Mouse (Mus musculus) limb, embryonic 10.5 days (tissue): ENCODE results near the gene Gm10642. TPM values are rescaled to one million over a fixed set of nuclear protein-coding genes. Genes with fewer than 3 reads are reported as not detected.
A peak's percentile ranks its signal among the peaks of the same experiment; 100 is the strongest.

ENCODE experiments used
- DNase-seq: peaks from one replicate; pipeline ENCODE4 v3.0.0-alpha.2; 2017; ENCODE audit warnings: low spot score
- H3K27ac ChIP-seq: fragments of 300-500 bp; sonication (generic); 2 replicates; pipeline ENCODE4 v1.5.1; 2016; ENCODE audit warnings: mild to moderate bottlenecking
- H3K27me3 ChIP-seq: fragments of 300-500 bp; sonication (generic); 2 replicates; pipeline ENCODE4 v1.6.1; 2016; ENCODE audit warnings: low read depth, mild to moderate bottlenecking; ENCODE audit not compliant: poor library complexity, severe bottlenecking
- H3K36me3 ChIP-seq: fragments of 300-500 bp; sonication (generic); 2 replicates; pipeline ENCODE4 v1.6.1; 2016; ENCODE audit warnings: mild to moderate bottlenecking, moderate library complexity
- H3K4me1 ChIP-seq: fragments of 300-500 bp; sonication (generic); 2 replicates; pipeline ENCODE4 v1.6.1; 2016
- H3K4me3 ChIP-seq: fragments of 300-500 bp; sonication (generic); 2 replicates; pipeline ENCODE4 v1.5.1; 2016; ENCODE audit warnings: mild to moderate bottlenecking, moderate library complexity
- H3K9me3 ChIP-seq: fragments of 300-500 bp; sonication (generic); replicated peaks from 2 replicates; pipeline ENCODE4 v1.6.1; 2016; ENCODE audit warnings: mild to moderate bottlenecking
- WGBS: fragments of 180-500 bp; shearing (Covaris S2); methylation state at CpG from one replicate; pipeline ENCODE4 v1.1.7; 2016; 5-methylcytosine and 5-hydroxymethylcytosine counted together
- polyA plus RNA-seq: library from polyadenylated mRNA; unstranded; fragments of >200 nt; fragmentation: Nextera tagmentation; extraction: Ambion mirVana; gene quantifications from 2 replicates; pipeline ENCODE4 v1.2.1, GENCODE M21; 2016

Gm10642 gene
- 0.10 and 0.11 TPM in 2 replicates for polyA plus RNA-seq

DNA sequence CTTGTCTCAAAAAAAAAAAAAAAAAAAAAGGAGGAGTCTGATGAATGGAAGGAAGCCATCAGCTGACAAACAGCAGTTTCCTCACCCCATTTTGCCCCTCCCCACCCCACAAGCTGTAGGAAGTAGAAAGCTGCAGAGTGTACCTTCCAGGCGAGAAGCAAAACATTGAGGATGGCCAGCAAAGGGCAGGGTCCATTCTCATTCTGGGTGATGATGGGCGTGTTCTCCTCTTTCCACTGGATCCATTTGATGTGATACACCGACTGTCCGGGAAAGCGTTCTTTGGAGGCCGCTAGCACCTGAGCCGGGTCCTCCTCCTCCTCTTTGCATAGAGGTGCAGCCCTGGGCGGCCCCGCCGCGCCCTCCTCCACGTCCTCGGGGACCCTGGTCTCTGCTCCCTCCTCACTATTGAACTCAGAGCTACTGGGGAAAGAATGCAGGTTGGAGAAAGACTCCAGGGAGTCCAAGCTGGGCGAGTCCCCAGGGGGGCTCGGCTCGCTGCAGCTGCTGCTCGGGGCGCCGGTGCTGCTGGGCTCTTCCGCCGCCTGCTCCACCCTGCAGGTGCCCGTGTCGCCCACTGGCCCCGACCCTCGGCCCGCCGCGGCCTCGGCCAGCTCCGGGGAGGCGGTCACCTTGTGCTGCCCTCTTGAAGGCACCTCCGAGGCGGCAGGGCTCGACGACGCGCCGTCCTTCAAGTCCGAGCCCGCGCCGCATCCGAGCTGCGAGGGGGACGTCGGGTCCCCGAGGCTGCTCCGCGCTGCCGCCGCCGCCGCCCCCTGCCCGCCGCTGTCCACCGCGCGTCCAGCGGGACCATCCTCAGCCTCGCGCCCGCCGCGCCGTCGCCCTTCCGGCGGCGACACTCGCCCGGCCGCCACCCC, at the start of gene Gm10642:
Gene Gm10642 (plus strand): TSS at position 122 of the 878 bp plus-strand sequence.
- Histone ChIP-seq H3K9me3 (no peaks in the 10 kb centered on the region), H3K27ac (peak within 1 kb of the TSS; percentile 86), H3K36me3 (no peaks in the 10 kb centered on the region), H3K4me1 (peaks cover 13% of the 10 kb centered on the region), H3K4me3 (peak within 1 kb of the TSS; percentile 74), H3K27me3 (peaks cover 14% of the 10 kb centered on the region; the same call in 1 of the 2 replicates)
- under 1% methylated on average over 72 of the region's 72 CpGs for WGBS
- DNase-seq, result peak; percentile 52

DNA sequence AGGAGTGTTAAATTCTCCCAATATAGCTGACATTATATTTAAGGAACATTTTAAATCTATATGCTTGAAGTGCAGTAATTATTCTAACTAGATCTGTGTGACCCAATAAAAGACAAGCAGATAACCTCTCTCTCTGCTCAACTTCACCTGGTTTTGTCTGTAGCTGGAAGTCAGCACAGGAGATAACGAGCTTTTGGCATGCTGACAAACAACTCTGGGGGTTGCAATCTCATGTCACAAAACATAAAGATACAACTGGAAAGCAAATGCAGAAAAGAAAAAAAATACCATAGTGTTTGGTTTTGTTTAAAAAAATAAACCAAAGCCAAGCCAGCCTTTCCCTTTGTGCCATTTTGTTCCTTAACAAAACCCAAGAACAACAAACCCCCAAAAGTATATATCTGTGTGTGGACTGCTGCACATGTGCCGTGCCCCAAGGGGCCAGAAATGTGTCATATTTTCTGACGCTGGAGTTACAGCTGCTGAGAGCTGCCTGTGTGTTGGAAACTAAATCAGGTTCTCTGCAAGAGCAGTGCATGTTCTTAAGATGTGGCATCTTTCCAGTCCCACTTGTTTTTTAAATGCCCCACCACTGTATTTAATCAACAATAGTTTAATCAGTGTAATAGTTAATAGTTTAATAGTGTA, 44.9 kb upstream of the Gm10642 start:
- no peak overlapping the region for H3K4me3 ChIP-seq
- no peaks in the 10 kb centered on the region for H3K27me3 ChIP-seq
- H3K27ac ChIP-seq, result no peak overlapping the region
- no peaks in the 10 kb centered on the region for H3K9me3 ChIP-seq
- WGBS, result 84% methylated on average over 3 of the region's 3 CpGs
- DNase-seq, result no peak
- no peaks in the 10 kb centered on the region for H3K4me1 ChIP-seq
- peaks cover 8% of the 10 kb centered on the region; the same call in 1 of the 2 replicates for H3K36me3 ChIP-seq

- no peaks in the 10 kb centered on the region for H3K9me3 ChIP-seq
- 85% methylated on average over 2 of the region's 2 CpGs for WGBS
- no peaks in the 10 kb centered on the region for H3K36me3 ChIP-seq
- no peaks in the 10 kb centered on the region for H3K27me3 ChIP-seq
- H3K27ac ChIP-seq, result no peak overlapping the region
- no peak overlapping the region for H3K4me3 ChIP-seq
- no peak for DNase-seq
- H3K4me1 ChIP-seq, result no peaks in the 10 kb centered on the region
Observed at GRCm38 (mm10) chr9:70629711-70630110, 26.3 kb upstream of the Gm10642 start.

DNA sequence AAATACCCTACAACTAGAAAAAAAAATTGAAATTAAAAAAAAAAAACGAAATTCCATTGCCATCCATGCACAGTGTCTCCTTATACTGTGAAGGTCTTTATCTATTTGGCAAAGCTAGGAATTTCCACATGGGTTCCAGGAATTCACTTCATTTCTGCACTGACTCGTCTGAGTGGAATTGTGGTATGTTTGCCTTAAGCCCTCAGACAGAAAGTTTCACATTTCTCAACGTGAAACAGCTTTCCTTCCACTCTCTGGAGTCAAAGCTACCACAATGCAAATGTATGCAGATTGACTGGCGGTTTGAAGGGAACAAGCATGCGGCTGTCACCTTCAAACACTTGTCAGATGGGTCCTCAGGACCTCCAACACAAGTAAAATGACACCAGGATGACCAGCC, 24.4 kb upstream of the Gm10642 start:
- Histone ChIP-seq H3K27me3 (no peaks in the 10 kb centered on the region), H3K36me3 (no peaks in the 10 kb centered on the region), H3K9me3 (no peaks in the 10 kb centered on the region), H3K27ac (no peak overlapping the region), H3K4me1 (no peaks in the 10 kb centered on the region), H3K4me3 (no peak overlapping the region)
- WGBS, result 22% methylated on average over 5 of the region's 5 CpGs
- DNase-seq, result no peak

DNA sequence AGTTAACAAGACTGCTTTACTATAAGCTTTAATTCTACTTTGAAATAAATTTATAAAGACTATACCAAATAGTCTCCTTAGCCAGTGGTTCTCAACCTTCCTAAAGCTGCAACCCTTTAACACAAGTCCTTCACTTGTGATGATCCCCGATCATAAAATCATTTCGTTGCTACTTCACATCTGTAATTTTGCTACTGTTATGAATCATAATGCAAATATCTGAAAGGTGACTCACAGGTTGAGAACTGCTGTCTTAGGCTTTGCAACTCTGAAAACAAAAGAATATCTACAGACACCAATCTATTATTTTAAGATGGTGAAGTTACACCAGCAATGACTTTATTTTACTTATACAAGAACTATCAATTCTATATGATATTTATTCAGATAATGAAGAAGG, 19.3 kb upstream of the Gm10642 start:
- WGBS, result 88% methylated on average over 2 of the region's 2 CpGs
- no peaks in the 10 kb centered on the region for H3K4me1 ChIP-seq
- no peaks in the 10 kb centered on the region for H3K9me3 ChIP-seq
- DNase-seq, result no peak
- H3K36me3 ChIP-seq, result no peaks in the 10 kb centered on the region
- no peak overlapping the region for H3K27ac ChIP-seq
- no peak overlapping the region for H3K4me3 ChIP-seq
- no peaks in the 10 kb centered on the region for H3K27me3 ChIP-seq

- H3K4me1 ChIP-seq, result no peaks in the 10 kb centered on the region
- H3K9me3 ChIP-seq, result no peaks in the 10 kb centered on the region
- H3K27ac ChIP-seq, result no peak overlapping the region
- no peak overlapping the region for H3K4me3 ChIP-seq
- 77% methylated on average over 2 of the region's 2 CpGs for WGBS
- H3K36me3 ChIP-seq, result no peaks in the 10 kb centered on the region
- H3K27me3 ChIP-seq, result 0 out of 2 replicates have a peak, but pooled peaks cover 6% of the 10 kb centered on the region
- no peak for DNase-seq
Observed at GRCm38 (mm10) chr9:70650260-70650659, 5.8 kb upstream of the Gm10642 start.

- no peaks in the 10 kb centered on the region for H3K36me3 ChIP-seq
- H3K27me3 ChIP-seq, result peaks cover 11% of the 10 kb centered on the region; the same call in 1 of the 2 replicates
- H3K27ac ChIP-seq, result no peak overlapping the region
- no peak for DNase-seq
- H3K4me1 ChIP-seq, result peaks cover under 1% of the 10 kb centered on the region
- H3K9me3 ChIP-seq, result no peaks in the 10 kb centered on the region
- H3K4me3 ChIP-seq, result no peak overlapping the region
- WGBS, result 87% methylated on average over 1 of the region's 1 CpGs
Observed at GRCm38 (mm10) chr9:70650994-70651393, 5.1 kb upstream of the Gm10642 start.

DNA sequence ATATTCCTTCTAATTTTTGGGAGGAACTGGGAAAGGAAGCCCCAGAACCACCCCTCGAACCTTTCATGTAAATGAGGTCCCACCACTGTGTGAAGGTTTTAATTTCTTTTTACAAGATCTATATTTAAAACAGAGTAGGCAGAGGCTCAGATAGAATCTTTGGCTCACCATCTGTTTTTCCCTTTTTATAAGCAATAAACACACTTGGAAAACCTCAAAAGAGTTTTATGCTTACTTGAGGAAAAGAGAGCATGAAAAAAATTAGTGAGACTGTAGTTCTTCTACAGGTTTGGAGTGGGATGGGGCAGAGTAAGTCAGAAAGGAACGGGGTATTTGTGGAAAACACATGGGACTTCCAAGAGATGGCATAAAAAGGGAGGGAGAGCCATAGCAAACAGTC, 3.8 kb upstream of the Gm10642 start:
- Histone ChIP-seq H3K36me3 (no peaks in the 10 kb centered on the region), H3K9me3 (no peaks in the 10 kb centered on the region), H3K27me3 (peaks cover 14% of the 10 kb centered on the region; the same call in 1 of the 2 replicates), H3K27ac (no peak overlapping the region), H3K4me1 (peaks cover 10% of the 10 kb centered on the region), H3K4me3 (no peak overlapping the region)
- DNase-seq, result no peak
- WGBS, result 69% methylated on average over 2 of the region's 2 CpGs

DNA sequence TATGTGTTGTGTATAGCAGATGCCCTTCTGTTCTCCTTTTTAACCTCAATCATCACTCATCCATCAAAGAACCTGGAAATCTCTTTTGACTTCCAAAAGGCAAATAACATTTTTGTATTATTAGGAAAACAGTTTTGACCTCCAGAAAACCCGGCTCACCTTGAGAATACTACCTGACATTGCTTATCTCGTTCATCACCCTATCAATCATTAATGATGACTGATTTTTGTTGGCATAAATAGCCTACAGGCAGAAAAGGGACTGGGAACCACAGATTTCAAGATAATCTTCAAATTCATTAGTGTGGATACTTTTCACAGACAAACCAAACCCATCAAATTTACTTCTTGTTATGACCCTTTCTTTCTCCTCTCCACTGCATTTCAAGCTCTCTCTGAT, 2.2 kb upstream of the Gm10642 start:
- no peak for DNase-seq
- H3K27me3 ChIP-seq, result peaks cover 14% of the 10 kb centered on the region; the same call in 1 of the 2 replicates
- WGBS, result 81% methylated on average over 2 of the region's 2 CpGs
- no peaks in the 10 kb centered on the region for H3K36me3 ChIP-seq
- peaks cover 13% of the 10 kb centered on the region for H3K4me1 ChIP-seq
- no peak overlapping the region for H3K27ac ChIP-seq
- H3K4me3 ChIP-seq, result no peak overlapping the region
- H3K9me3 ChIP-seq, result no peaks in the 10 kb centered on the region

- no peaks in the 10 kb centered on the region for H3K36me3 ChIP-seq
- H3K27me3 ChIP-seq, result peaks cover 14% of the 10 kb centered on the region; the same call in 1 of the 2 replicates
- H3K4me3 ChIP-seq, result no peak overlapping the region
- WGBS, result 80% methylated on average over 4 of the region's 4 CpGs
- no peak for DNase-seq
- no peaks in the 10 kb centered on the region for H3K9me3 ChIP-seq
- H3K27ac ChIP-seq, result no peak overlapping the region
- H3K4me1 ChIP-seq, result peaks cover 13% of the 10 kb centered on the region
Observed at GRCm38 (mm10) chr9:70654496-70654895, 1.6 kb upstream of the Gm10642 start.

- Histone ChIP-seq H3K4me3 (peak overlapping the region; percentile 74; the same call in 1 of the 2 replicates), H3K9me3 (no peaks in the 10 kb centered on the region), H3K4me1 (peaks cover 13% of the 10 kb centered on the region), H3K36me3 (no peaks in the 10 kb centered on the region), H3K27me3 (peaks cover 14% of the 10 kb centered on the region; the same call in 1 of the 2 replicates), H3K27ac (no peak overlapping the region)
- 53% methylated on average over 2 of the region's 2 CpGs for WGBS
- no peak for DNase-seq
Observed at GRCm38 (mm10) chr9:70655764-70656129, 304 bp upstream of the Gm10642 start.

- peak; percentile 98 for DNase-seq
- Histone ChIP-seq H3K4me1 (peaks cover 13% of the 10 kb centered on the region), H3K4me3 (peak within 1 kb of the TSS; percentile 74), H3K36me3 (no peaks in the 10 kb centered on the region), H3K27me3 (peaks cover 14% of the 10 kb centered on the region; the same call in 1 of the 2 replicates), H3K27ac (peak within 1 kb of the TSS; percentile 86), H3K9me3 (no peaks in the 10 kb centered on the region)
- WGBS, result 2% methylated on average over 63 of the region's 67 CpGs
Observed at GRCm38 (mm10) chr9:70657013-70657967, 1.2 kb downstream of the Gm10642 start, which contains the start of gene Mindy2. Gene Mindy2, minus strand, starts transcription at chr9:70657174.
